Mouse (Mus musculus) adrenal gland, postnatal 25 days (tissue): Measurements from ENCODE around the gene Slc51b. TPM values are rescaled to one million over a fixed set of nuclear protein-coding genes. Genes with fewer than 3 reads are reported as not detected.
A peak's percentile ranks its signal among the peaks of the same experiment; 100 is the strongest.

ENCODE experiments used
- DNase-seq: peaks from one replicate; pipeline ENCODE4 v3.0.0; 2021; ENCODE audit warnings: mixed read lengths
- long read RNA-seq: library from polyadenylated mRNA; stranded (forward); transcript quantifications from one replicate; pipeline ENCODE4 v2.0.0, GENCODE M21; 2021
- total RNA-seq: library from RNA; stranded (reverse); gene quantifications from 2 replicates; pipeline ENCODE4 v1.2.3, GENCODE M21; 2021

Slc51b gene
- total RNA-seq: not detected in 2 replicates
- long read RNA-seq: 0 reads

- peak; percentile 29 for DNase-seq
Measured at GRCm38 (mm10) chr9:65422760-65423501, at the start of gene Slc51b. Gene Slc51b (minus strand): TSS chr9:65422955.

GRCm38 (mm10) chr9:65467686-65468085, 44.9 kb upstream of the Slc51b start:
- peak; percentile 16 for DNase-seq

DNA sequence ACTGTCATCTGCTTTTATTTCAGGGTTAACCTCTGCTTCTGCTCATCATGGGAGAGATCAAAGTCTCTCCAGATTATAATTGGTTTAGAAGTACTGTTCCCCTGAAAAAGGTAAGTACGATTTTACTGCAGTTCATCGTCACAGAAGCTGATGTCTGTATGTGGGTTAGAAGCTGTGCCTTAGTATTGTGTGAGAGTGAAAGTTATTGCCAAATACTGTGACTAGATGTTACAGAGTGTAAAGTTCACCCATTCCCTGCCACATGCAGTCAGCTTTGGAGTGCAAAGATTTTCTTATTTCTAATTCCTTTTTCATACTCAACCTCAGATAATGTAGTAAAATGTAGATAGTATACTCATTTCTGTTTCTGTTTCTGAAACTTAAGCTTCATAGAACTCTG, 42.5 kb upstream of the Slc51b start:
- DNase-seq: no peak

DNA sequence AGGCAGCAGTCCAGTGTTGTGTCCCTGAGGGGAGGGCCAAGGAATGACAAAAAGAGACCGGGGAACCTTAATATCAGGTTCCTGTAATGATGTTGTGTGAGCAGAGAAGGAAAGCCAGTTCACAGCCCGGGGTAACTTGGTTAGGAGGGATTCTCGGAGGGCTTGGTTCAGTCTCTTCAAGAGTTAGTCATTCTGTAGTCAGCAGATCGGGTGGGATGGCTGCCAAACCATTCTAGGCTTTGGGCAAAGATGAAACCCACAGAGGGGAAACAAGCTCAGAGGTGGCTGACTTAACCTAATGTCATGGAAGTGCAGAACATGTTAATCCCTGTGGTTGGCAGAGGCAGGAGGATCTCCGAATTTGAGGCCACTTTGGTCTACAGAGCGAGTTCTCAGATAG, 41.4 kb upstream of the Slc51b start:
- DNase-seq: peak; percentile 77

- DNase-seq: no peak
Measured at GRCm38 (mm10) chr9:65462544-65462943, 39.8 kb upstream of the Slc51b start.

- DNase-seq: peak; percentile 98
Measured at GRCm38 (mm10) chr9:65460732-65461442, 38.1 kb upstream of the Slc51b start, which contains the start of gene Spg21. Gene Spg21 (plus strand): TSS chr9:65460947.

DNA sequence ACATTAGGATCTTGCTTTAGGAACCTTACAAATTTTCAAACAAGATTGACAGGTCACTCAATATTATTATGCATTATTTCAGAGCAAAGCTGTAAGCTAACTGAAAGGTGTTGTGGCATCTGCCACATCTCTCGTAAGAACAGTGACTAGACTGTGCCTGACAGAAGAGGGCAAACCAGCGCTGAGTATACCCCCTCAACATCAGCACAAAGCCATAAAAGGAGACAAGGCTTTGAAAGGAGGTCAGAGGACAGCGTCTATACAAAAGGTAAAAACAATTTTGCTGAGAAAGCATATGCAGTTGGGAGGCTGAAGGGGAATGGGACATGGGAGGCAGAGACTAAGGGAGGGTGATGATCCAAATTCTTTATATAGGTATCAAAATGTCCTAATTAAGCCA, 37.4 kb upstream of the Slc51b start:
- DNase-seq: no peak

DNA sequence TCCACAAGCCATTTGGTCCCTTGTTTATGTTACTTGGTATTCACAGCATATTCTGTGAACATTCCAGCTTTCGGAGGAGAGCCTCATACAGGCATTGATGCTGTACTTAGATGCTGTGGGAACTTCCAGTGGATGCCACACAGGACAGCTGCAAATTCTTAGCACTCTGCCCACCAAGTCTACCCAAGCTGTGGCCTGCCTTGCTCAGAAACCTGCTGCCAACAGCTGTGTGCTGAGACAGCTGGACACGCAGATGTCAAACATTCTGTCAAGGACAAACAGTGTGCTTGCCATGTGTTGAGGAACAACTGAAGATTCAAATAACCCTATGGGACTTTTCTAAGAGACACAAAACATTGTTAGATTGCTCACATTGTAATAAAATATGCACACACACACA, 36.2 kb upstream of the Slc51b start:
- DNase-seq: no peak

DNA sequence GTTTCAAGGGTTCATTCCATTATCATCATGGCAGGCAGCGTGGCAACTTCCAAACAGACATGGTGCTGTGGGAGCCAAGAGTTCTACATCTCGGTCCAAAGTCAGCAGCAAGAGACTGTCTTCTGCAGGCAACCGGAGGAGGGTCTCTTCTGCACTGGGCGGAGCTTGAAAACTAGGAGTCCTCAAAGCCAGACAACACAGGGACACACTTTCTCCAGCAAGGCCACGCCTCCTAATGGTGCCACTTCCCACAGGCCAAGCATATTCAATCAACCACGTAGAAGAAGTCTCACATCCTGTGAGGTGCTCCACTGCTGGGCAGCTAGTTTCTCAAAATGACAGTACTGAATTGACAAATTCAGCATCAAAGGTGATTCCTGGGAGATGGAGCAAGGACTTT, 25.2 kb upstream of the Slc51b start:
- no peak for DNase-seq

GRCm38 (mm10) chr9:65444692-65445091, 21.9 kb upstream of the Slc51b start:
- DNase-seq: no peak

DNA sequence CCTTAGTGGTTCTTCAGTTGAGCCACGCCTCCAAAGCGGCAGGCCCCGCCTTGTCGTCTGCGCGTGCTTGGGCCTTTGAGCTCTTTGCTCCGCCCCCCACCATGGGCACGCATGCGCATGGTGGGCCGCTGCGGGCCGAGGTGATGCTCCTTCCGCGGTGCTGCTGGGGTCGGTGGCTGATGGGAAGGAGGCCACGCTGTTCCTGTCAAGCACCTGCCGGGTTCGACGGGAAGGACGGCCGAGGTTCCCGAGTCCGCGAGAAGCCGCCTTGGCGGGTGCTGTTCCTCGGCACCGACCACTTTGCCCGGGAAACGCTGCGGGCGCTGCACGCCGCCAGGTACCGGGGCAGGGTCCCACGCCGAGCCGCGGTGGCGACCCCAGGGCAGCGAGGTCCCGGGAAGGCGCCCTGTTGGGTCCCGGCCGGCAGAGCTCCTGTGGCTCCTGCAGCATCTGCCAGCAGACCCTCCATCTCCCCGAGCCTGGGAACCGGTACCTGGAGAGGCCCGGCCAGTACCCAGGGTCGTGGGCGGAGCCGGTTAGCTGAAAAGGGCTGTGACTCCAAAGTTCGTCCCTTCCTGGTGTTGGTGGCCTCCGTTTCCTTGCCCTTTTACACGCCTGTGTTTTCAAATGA, 13.0 kb upstream of the Slc51b start, which contains the start of gene Mtfmt:
TSS of gene Mtfmt (plus strand) at position 112 of the 631 bp plus-strand sequence.
- peak; percentile 96 for DNase-seq

- no peak for DNase-seq
Measured at GRCm38 (mm10) chr9:65435211-65435610, 12.5 kb upstream of the Slc51b start.

- DNase-seq: peak; percentile 48
Measured at GRCm38 (mm10) chr9:65434140-65434539, 11.4 kb upstream of the Slc51b start.

DNA sequence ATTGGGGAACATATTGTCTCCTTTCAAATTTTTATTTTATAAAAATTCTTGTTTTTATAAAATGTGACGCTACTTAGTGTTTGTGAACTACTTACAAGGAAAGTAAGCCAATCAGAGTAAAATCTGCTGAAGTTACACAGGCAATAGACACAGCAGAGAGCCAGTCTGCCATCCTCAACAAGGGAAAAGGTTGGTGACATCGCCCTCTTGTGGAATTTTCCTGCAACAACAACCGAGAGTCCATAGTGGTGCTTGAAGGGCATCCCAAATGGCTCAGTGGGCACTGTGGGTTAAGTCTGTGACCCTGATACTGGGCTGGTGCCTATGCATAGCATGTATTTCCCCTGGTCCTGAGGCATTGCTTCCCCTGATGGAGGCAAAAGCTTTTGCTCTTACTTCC, 9.5 kb upstream of the Slc51b start:
- DNase-seq: peak; percentile 79

DNA sequence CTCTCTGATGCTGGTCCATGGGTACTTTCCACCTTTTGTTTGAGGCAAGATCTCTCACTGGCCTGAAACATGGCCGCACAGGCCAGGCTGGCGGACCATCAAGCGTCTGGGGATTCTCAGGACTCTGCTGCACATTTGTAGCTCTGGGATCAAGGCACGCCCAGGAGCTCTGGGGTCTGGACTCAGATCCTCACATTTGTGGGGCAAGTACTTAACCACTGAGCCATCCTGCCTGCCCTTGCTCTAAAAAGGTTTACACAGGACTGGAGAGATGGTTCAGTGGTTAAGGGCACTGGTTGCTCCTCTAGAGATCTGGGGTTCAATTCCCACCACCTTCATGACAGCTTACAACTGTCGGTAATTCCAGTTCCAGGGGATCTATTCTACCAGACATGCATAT, 8.2 kb upstream of the Slc51b start:
- no peak for DNase-seq

DNA sequence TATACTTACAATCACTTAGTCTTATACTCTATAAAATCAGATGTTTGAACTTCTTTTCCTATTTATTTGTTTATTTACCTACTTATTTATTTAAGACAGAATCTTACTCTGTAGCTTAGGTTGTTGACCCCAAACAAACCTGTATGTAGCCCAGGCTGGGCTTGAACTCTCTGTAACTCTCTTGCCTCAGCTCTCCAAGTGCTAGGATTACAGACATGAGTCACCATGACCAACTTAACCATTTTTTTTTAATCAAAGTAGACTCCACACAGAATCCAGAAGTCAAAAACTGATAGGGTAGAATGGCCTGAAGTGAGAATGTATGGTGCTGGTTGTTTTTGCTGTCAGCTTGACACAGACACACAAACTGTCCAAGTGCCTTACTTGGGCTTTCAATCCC, 7.6 kb upstream of the Slc51b start:
- no peak for DNase-seq

DNA sequence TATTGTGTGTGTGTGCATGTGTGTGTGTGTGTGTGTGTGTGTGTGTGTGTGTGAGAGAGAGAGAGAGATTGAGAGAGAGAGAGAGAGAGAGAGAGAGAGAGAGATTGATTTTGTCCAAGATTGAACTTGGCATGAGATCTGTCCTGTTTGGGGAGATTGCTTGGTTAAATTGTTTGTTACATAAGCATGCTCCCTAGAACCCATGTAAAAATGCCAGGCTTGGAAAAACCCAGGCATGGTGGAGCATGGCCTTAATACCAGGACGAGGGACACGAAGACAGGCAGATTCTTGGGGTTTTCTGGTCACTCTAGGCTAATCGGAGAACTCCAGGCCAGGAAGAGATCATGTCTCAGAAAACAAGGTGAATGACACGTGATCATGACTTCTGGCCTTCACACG, 5.2 kb upstream of the Slc51b start:
- no peak for DNase-seq

DNA sequence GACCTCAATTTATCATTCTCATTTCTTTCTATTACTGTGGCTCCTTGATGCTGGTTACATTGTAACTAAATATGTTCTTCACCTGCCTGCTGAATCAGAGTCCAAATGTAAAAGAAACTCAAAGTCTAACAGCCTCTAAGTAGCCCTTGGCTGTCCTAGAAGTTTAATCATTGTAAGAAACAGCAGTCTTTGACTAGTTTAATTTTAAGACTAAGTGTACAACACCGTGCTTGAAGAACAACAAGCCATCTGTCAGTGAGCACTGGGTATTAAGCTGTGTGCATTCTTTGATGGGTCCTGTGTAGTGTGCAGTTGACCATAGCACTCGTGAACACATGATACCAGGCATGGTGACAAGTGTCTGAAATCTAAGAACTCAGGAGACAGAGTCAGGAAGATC, 4.8 kb upstream of the Slc51b start:
- DNase-seq: no peak

- no peak for DNase-seq
Measured at GRCm38 (mm10) chr9:65424393-65424792, 1.6 kb upstream of the Slc51b start.

- no peak for DNase-seq
Measured at GRCm38 (mm10) chr9:65419633-65420032, 3.1 kb downstream of the Slc51b start.

DNA sequence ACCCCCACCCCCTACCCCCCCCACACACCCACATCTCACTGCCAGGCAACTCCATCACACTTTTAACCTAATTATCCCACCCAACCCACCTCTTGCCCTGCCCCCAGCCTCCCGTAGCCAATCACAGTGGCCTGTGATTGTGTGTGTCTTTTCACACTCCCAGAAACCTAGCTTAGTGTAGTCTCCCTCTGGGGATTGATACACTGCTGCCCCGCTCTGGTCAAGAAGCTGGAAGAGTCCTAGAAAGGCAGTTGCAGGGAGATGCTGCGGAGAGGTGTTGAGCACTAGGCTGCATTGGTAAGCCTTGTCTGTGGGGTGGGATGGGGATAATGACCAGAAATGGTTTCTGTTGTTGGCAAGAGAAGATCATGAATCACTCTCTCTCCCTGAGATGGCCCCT, 5.0 kb downstream of the Slc51b start:
- DNase-seq: no peak

DNA sequence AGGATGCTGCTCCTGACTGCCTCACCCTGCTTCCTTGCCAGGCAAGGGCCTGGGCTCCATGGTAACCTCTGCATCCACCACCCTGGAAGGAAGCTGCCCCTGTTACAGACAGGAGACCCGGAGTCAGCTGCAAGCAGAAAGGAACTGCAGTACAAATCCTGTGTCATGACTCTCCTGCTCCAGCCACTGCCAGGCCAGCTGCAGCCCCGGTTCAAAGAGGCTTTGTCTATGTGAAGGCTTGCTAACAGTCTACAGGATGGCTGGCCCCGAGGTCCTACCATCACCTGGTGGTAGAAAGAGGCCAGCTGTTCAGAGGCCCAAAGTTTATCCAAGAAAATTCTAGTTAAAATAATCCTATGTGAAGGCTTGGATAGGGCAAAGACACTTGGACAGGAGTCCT, 11.4 kb downstream of the Slc51b start:
- no peak for DNase-seq

- DNase-seq: no peak
Measured at GRCm38 (mm10) chr9:65410378-65410777, 12.4 kb downstream of the Slc51b start.
